Mouse (Mus musculus) lung, postnatal 0 days (tissue): ENCODE data around the gene Pms2. TPM values are rescaled to one million over a fixed set of nuclear protein-coding genes. Genes with fewer than 3 reads are reported as not detected.

Source experiments
- ATAC-seq: fragments of 200-750 bp; cut with Nextera tagmentation; 2 replicates; pipeline ENCODE4 v1.8.0; 2017; ENCODE audit warnings: moderate library complexity
- DNase-seq: peaks from one replicate; pipeline ENCODE4 v3.0.0-alpha.2; 2016; ENCODE audit warnings: low spot score
- H3K27ac ChIP-seq: fragments of 300-500 bp; sonication (generic); 2 replicates; pipeline ENCODE4 v1.5.1; 2014; ENCODE audit warnings: antibody characterized with exemption, mild to moderate bottlenecking, low read length, mixed read lengths
- H3K27me3 ChIP-seq: fragments of 300-500 bp; sonication (generic); replicated peaks from 2 replicates; pipeline ENCODE4 v1.6.1; 2014; ENCODE audit warnings: low read length, mixed read lengths; ENCODE audit not compliant: insufficient read depth
- H3K36me3 ChIP-seq: fragments of 300-500 bp; sonication (generic); 2 replicates; pipeline ENCODE4 v1.6.1; 2014; ENCODE audit warnings: low read length, mixed read lengths; ENCODE audit not compliant: insufficient read depth
- H3K4me1 ChIP-seq: fragments of 300-500 bp; sonication (generic); 2 replicates; pipeline ENCODE4 v1.6.1; 2014; ENCODE audit warnings: antibody characterized with exemption, low read depth, low read length, mixed read lengths; ENCODE audit not compliant: insufficient read depth
- H3K4me2 ChIP-seq: fragments of 300-500 bp; sonication (generic); replicated peaks from 2 replicates; pipeline ENCODE4 v1.6.1; 2014; ENCODE audit warnings: low read depth, mild to moderate bottlenecking, low read length, moderate library complexity, mixed read lengths
- H3K4me3 ChIP-seq: fragments of 300-500 bp; sonication (generic); 2 replicates; pipeline ENCODE4 v1.5.1; 2014; ENCODE audit warnings: low read depth, low read length
- H3K9ac ChIP-seq: fragments of 300-500 bp; sonication (generic); replicated peaks from 2 replicates; pipeline ENCODE4 v1.6.1; 2014; ENCODE audit warnings: low read depth, mild to moderate bottlenecking
- H3K9me3 ChIP-seq: fragments of 300-500 bp; sonication (generic); 2 replicates; pipeline ENCODE4 v1.6.1; 2016; ENCODE audit warnings: low read length, mixed read lengths
- CTCF ChIP-seq: IDR thresholded peaks from 2 replicates; pipeline ENCODE4 v1.5.1; 2016; ENCODE audit warnings: antibody characterized with exemption, mild to moderate bottlenecking
- EP300 ChIP-seq: IDR thresholded peaks from 2 replicates; pipeline ENCODE4 v1.6.1; 2016; ENCODE audit warnings: antibody characterized with exemption, mild to moderate bottlenecking, control low read depth
- WGBS: fragments of 180-500 bp; shearing (Covaris S2); extraction: QIAGEN DNeasy Blood & Tissue Kit; methylation state at CpG from one replicate; pipeline ENCODE4 v1.1.7; 2014; 5-methylcytosine and 5-hydroxymethylcytosine counted together
- polyA plus RNA-seq: library from polyadenylated mRNA; unstranded; fragments of >200 nt; fragmentation: Nextera tagmentation; extraction: Ambion mirVana; gene quantifications from 2 replicates; pipeline ENCODE4 v1.2.1, GENCODE M21; 2015

Pms2 gene
- polyA plus RNA-seq, 1 experiment from 2014 or later = 8.3 TPM

GRCm38 (mm10) chr5:143916221-143916620 lies 6.5 kb downstream of the Pms2 start:
- no peak for TF ChIP-seq EP300
- no peaks in the 10 kb centered on the region for H3K4me1 ChIP-seq
- H3K4me3 ChIP-seq = no peak overlapping the region
- H3K36me3 ChIP-seq = no peaks in the 10 kb centered on the region; the same call in 1 of the 2 replicates
- no peak overlapping the region for H3K9ac ChIP-seq
- ATAC-seq (no peak), DNase-seq (no peak)
- no peaks in the 10 kb centered on the region for H3K9me3 ChIP-seq
- H3K4me2 ChIP-seq = no peak overlapping the region
- WGBS = 94% methylated on average over 9 of the region's 9 CpGs
- H3K27ac ChIP-seq = no peak overlapping the region
- no peaks in the 10 kb centered on the region for H3K27me3 ChIP-seq

GRCm38 (mm10) chr5:143917418-143917817 lies 7.7 kb downstream of the Pms2 start:
- WGBS = 47% methylated on average over 5 of the region's 5 CpGs
- no peak overlapping the region for H3K27ac ChIP-seq
- H3K9me3 ChIP-seq = no peaks in the 10 kb centered on the region
- no peak overlapping the region for H3K9ac ChIP-seq
- H3K4me1 ChIP-seq = no peaks in the 10 kb centered on the region
- no peaks in the 10 kb centered on the region; the same call in 1 of the 2 replicates for H3K36me3 ChIP-seq
- H3K27me3 ChIP-seq = no peaks in the 10 kb centered on the region
- peak; percentile 75 for TF ChIP-seq CTCF
- TF ChIP-seq EP300 = no peak
- H3K4me2 ChIP-seq = no peak overlapping the region
- no peak overlapping the region for H3K4me3 ChIP-seq
- DNase-seq (peak; percentile 74), ATAC-seq (peak; percentile 53)

- Histone ChIP-seq H3K36me3 (no peaks in the 10 kb centered on the region; the same call in 1 of the 2 replicates), H3K4me2 (no peak overlapping the region), H3K27me3 (no peaks in the 10 kb centered on the region), H3K9ac (no peak overlapping the region), H3K9me3 (no peaks in the 10 kb centered on the region), H3K27ac (no peak overlapping the region), H3K4me1 (no peaks in the 10 kb centered on the region), H3K4me3 (no peak overlapping the region)
- ATAC-seq = no peak
- no peak for DNase-seq
- TF ChIP-seq CTCF (no peak), EP300 (no peak)
- WGBS = 91% methylated on average over 3 of the region's 3 CpGs
Observed at GRCm38 (mm10) chr5:143918120-143918519, 8.4 kb downstream of the Pms2 start.

GRCm38 (mm10) chr5:143924781-143925452 lies 15.2 kb downstream of the Pms2 start:
- no peaks in the 10 kb centered on the region for H3K9me3 ChIP-seq
- H3K27ac ChIP-seq = no peak overlapping the region
- DNase-seq (no peak), ATAC-seq (no peak)
- no peak overlapping the region for H3K9ac ChIP-seq
- H3K4me3 ChIP-seq = no peak overlapping the region
- WGBS = 84% methylated on average over 6 of the region's 6 CpGs
- no peaks in the 10 kb centered on the region for H3K4me1 ChIP-seq
- no peak for TF ChIP-seq EP300
- no peak for TF ChIP-seq CTCF
- H3K36me3 ChIP-seq = peaks cover 21% of the 10 kb centered on the region; the same call in 1 of the 2 replicates
- no peaks in the 10 kb centered on the region for H3K27me3 ChIP-seq
- H3K4me2 ChIP-seq = no peak overlapping the region

- H3K4me3 ChIP-seq = no peak within 1 kb of the TSS
- no peak within 1 kb of the TSS for H3K9ac ChIP-seq
- H3K27me3 ChIP-seq = no peaks in the 10 kb centered on the region
- TF ChIP-seq EP300 (no peak), CTCF (no peak)
- WGBS = 95% methylated on average over 8 of the region's 8 CpGs
- H3K27ac ChIP-seq = no peak within 1 kb of the TSS
- no peak within 1 kb of the TSS for H3K4me2 ChIP-seq
- peaks cover 29% of the 10 kb centered on the region for H3K36me3 ChIP-seq
- H3K4me1 ChIP-seq = no peaks in the 10 kb centered on the region
- ATAC-seq (no peak), DNase-seq (no peak)
- H3K9me3 ChIP-seq = no peaks in the 10 kb centered on the region
Observed at GRCm38 (mm10) chr5:143927875-143928274, 18.1 kb downstream of the Pms2 start, which contains the start of gene Gm42421. Gene Gm42421 (plus strand): TSS chr5:143928175.

- no peaks in the 10 kb centered on the region for H3K4me1 ChIP-seq
- no peaks in the 10 kb centered on the region for H3K27me3 ChIP-seq
- no peak for DNase-seq
- no peak overlapping the region for H3K4me3 ChIP-seq
- 90% methylated on average over 4 of the region's 4 CpGs for WGBS
- H3K9ac ChIP-seq = no peak overlapping the region
- no peak for ATAC-seq
- no peak overlapping the region for H3K27ac ChIP-seq
- TF ChIP-seq CTCF (no peak), EP300 (no peak)
- H3K4me2 ChIP-seq = no peak overlapping the region
- no peaks in the 10 kb centered on the region for H3K9me3 ChIP-seq
- peaks cover 22% of the 10 kb centered on the region for H3K36me3 ChIP-seq
Observed at GRCm38 (mm10) chr5:143929291-143929690, 19.5 kb downstream of the Pms2 start.

GRCm38 (mm10) chr5:143930656-143931055 lies 20.9 kb downstream of the Pms2 start:
- H3K4me1 ChIP-seq = no peaks in the 10 kb centered on the region
- TF ChIP-seq EP300 (no peak), CTCF (no peak)

More at GRCm38 (mm10) chr5:143930656-143931055, 20.9 kb downstream of the Pms2 start:
- WGBS = 90% methylated on average over 12 of the region's 12 CpGs
- ATAC-seq = no peak
- Histone ChIP-seq H3K9me3 (no peaks in the 10 kb centered on the region), H3K9ac (no peak overlapping the region), H3K27ac (no peak overlapping the region), H3K4me2 (no peak overlapping the region), H3K4me3 (no peak overlapping the region), H3K36me3 (peaks cover 14% of the 10 kb centered on the region), H3K27me3 (no peaks in the 10 kb centered on the region)
- no peak for DNase-seq
